ENCODE assay signal across 9 mouse cellular contexts in genomic region chr13:55071322-55071721, GRCm38 (mm10). TPM values are rescaled to one million over a fixed set of nuclear protein-coding genes. Genes with fewer than 3 reads are reported as not detected.
DNase-seq lines count a peak whose midpoint lies in the region; ATAC-seq and TF ChIP-seq lines count a peak whose summit lies in the region.
"Had no signal": no experiment of that assay in that cellular context is flagged by ENCODE, and none has a peak within 500 bp of the region (broad histone marks: within the 10 kb centered on the region; RNA-seq: fewer than 3 reads in every experiment).

No protein-coding gene starts in this region.

- no peaks in the 10 kb centered on the region for H3K36me3 ChIP-seq in forebrain, embryonic 16.5 days (ENCODE audit: control insufficient read depth, insufficient read depth)

- H3K4me3 ChIP-seq in layer of hippocampus, adult 2 months = no peak overlapping the region
- no peak overlapping the region for H3K4me3 ChIP-seq in forebrain, embryonic 16.5 days (replicated peaks; ENCODE audit: low read length)
- H3K4me3 ChIP-seq: limb, embryonic 15.5 days had no signal

- TF ChIP-seq CTCF in layer of hippocampus, adult 2 months (conservative IDR thresholded peaks at IDR 0.05) = peak; percentile 78

- no peaks in the 10 kb centered on the region for H3K4me1 ChIP-seq in forebrain, embryonic 16.5 days (replicated peaks; ENCODE audit: control insufficient read depth, insufficient read depth, low read length)
- H3K4me1 ChIP-seq: limb, embryonic 15.5 days had no signal

- ATAC-seq in forebrain, embryonic 16.5 days = no peak

- H3K27me3 ChIP-seq in forebrain, embryonic 16.5 days (replicated peaks; ENCODE audit: control insufficient read depth, insufficient read depth, low read length) = no peaks in the 10 kb centered on the region
- H3K27me3 ChIP-seq: limb, embryonic 15.5 days had no signal

- H3K27ac ChIP-seq in layer of hippocampus, adult 2 months = no peak overlapping the region
- no peak overlapping the region for H3K27ac ChIP-seq in forebrain, embryonic 16.5 days (ENCODE audit: low read length)
- H3K27ac ChIP-seq: limb, embryonic 15.5 days had no signal

- H3K4me2 ChIP-seq in forebrain, embryonic 16.5 days (ENCODE audit: low read length) = no peak overlapping the region
- H3K4me2 ChIP-seq: limb, embryonic 15.5 days had no signal

- 1% methylated on average over 3 of the region's 3 CpGs for WGBS in forebrain, embryonic 16.5 days

- H3K9me3 ChIP-seq in forebrain, embryonic 16.5 days (ENCODE audit: control insufficient read depth, low read length) = no peaks in the 10 kb centered on the region
- H3K9me3 ChIP-seq: limb, embryonic 15.5 days had no signal

- peak; percentile 16 for DNase-seq in adrenal gland, postnatal 10 days
- DNase-seq in adrenal gland, adult 2 months = no peak
- peak; percentile 18 to 38 for DNase-seq in layer of hippocampus, adult 2 months (ENCODE audit: low spot score in 2 of 2)
- no peak for DNase-seq in layer of hippocampus, adult 9-11 months
- DNase-seq in ZHBTc4 (ENCODE audit: low read depth, low spot score) = peak; percentile 54
- peak; percentile 45 for DNase-seq in lung, postnatal 36 days
- DNase-seq in frontal cortex, postnatal 10 days (ENCODE audit: low spot score in 2 of 2) = no peak

- no peak overlapping the region for H3K9ac ChIP-seq in forebrain, embryonic 16.5 days (replicated peaks; ENCODE audit: low read depth, low read length)
- H3K9ac ChIP-seq: limb, embryonic 15.5 days had no signal

RNA-seq across cellular contexts. Expression of gene Uimc1, which starts 28.8 kb away (rescaled TPM):
- 10 to 100 TPM; 26.0 to 27.6 TPM for total RNA-seq in adrenal gland, postnatal 10 days (2021)
- 10 to 100 TPM; 24.3 to 27.0 TPM for total RNA-seq in adrenal gland, adult 2 months (2021)
- 0.84 and 1.3 TPM in 2 replicates for polyA plus RNA-seq in adrenal gland, adult 2 months (2012; rRNA removed)
- 10 to 100 TPM; 27.9 to 28.5 TPM for total RNA-seq in layer of hippocampus, adult 2 months (2021)
- 25.7 and 26.2 TPM in 2 replicates for polyA plus RNA-seq in forebrain, embryonic 16.5 days (2015; fragmentation: Nextera tagmentation; extraction: Ambion mirVana)

RNA-seq across cellular contexts. Expression of gene Zfp346, which starts 33.8 kb away (rescaled TPM):
- 10 to 100 TPM; 32.3 to 40.5 TPM for total RNA-seq in adrenal gland, postnatal 10 days (2021)
- total RNA-seq in adrenal gland, adult 2 months (2021) = 10 to 100 TPM; 44.3 to 60.0 TPM
- polyA plus RNA-seq in adrenal gland, adult 2 months (2012; rRNA removed) = 25.5 and 30.6 TPM in 2 replicates
- total RNA-seq in layer of hippocampus, adult 2 months (2021) = 10 to 100 TPM; 43.0 to 50.3 TPM
- 22.7 and 26.3 TPM in 2 replicates for polyA plus RNA-seq in forebrain, embryonic 16.5 days (2015; fragmentation: Nextera tagmentation; extraction: Ambion mirVana)

RNA-seq across cellular contexts. Expression of gene Hk3, which starts 50.1 kb away (rescaled TPM):
- 1 to 10 TPM; 1.7 to 2.0 TPM for total RNA-seq in adrenal gland, postnatal 10 days (2021)
- total RNA-seq in adrenal gland, adult 2 months (2021) = 1 to 10 TPM; 1.2 to 2.5 TPM
- 1.7 and 1.9 TPM in 2 replicates for polyA plus RNA-seq in adrenal gland, adult 2 months (2012; rRNA removed)
- 1 to 10 TPM; 1.1 to 1.3 TPM for total RNA-seq in layer of hippocampus, adult 2 months (2021)
- polyA plus RNA-seq in forebrain, embryonic 16.5 days (2015; fragmentation: Nextera tagmentation; extraction: Ambion mirVana) = 0.82 and 0.83 TPM in 2 replicates

Comparison
In these comparisons a context has a peak if more than half of its experiments do, and no peak if none do; other contexts are left out.
1. DNase-seq: peak in adrenal gland, postnatal 10 days (single experiment), layer of hippocampus, adult 2 months (2 of 2), ZHBTc4 (single experiment) and lung, postnatal 36 days (single experiment); none in adrenal gland, adult 2 months (single experiment), layer of hippocampus, adult 9-11 months (single experiment) and frontal cortex, postnatal 10 days (0 of 2).